Mouse (Mus musculus): ENCODE measurements around the gene Adora2a.

- TF ChIP-seq CTCF (IDR thresholded peaks at IDR 0.05; ENCODE audit: low read depth) (no peak), EP300 (IDR thresholded peaks at IDR 0.05; ENCODE audit: low read depth) (no peak)
Observed at GRCm38 (mm10) chr10:75341936-75342335, 25.3 kb downstream of the Adora2a start.

Measured in liver, embryonic 14.5 days (tissue).